Mouse (Mus musculus) left cerebral cortex, adult 9 months (tissue): ENCODE data around the gene Tmem121.

ENCODE experiments used
- DNase-seq, 2 experiments: peaks; one replicate each; pipeline ENCODE4 v3.0.0; 2022; ENCODE audit warnings: low spot score in 2 of 2

The Tmem121 gene

GRCm38 (mm10) chr12:113149341-113149740 lies 36.4 kb upstream of the Tmem121 start:
- no peak for DNase-seq

DNA sequence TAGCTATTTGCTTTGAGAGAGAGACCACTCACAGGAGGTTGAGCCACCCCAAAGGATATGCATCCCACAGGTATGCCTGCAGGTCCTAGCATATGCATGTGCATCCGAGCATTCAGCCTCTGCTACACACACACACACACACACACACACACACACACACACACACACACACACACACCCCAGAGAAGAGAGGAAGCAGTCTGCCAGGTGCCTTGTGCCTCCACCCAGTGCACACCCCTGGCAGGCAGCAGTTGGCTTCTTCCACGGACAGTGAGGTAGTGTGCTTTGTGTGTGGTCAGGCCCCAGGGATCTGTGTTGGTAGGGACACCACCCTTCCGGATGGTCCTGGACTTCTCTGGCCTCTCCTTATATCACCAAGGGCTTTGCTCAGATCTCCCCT lies 35.8 kb upstream of the Tmem121 start:
- DNase-seq = no peak

- no peak for DNase-seq
These were observed 35.1 kb upstream of the Tmem121 start for GRCm38 (mm10) chr12:113150591-113150990.

GRCm38 (mm10) chr12:113151046-113151445 lies 34.7 kb upstream of the Tmem121 start:
- DNase-seq = no peak

- peak in 1 of 2 experiments; percentile 12 for DNase-seq
These were observed 34.0 kb upstream of the Tmem121 start for GRCm38 (mm10) chr12:113151661-113152271.

DNA sequence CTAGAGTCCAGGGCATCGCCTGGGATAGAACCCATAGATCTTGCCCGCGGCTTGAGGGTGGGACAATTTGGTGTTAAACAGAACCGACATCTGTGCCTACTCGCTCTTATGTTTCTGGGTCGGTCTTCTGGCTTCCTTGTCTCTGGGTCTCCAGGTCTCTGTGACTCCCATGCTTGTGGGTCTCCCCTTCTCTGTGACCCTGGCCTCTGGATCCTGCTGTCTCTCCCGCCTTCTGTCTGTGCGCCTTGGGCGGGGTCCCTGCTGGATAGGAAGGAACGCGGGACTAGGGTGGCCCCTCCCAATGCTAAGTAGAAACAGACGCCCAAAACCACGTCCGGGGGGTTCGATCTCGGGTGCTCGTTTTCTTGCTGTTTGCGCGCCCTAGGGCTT lies 33.5 kb upstream of the Tmem121 start:
- DNase-seq = no peak

DNA sequence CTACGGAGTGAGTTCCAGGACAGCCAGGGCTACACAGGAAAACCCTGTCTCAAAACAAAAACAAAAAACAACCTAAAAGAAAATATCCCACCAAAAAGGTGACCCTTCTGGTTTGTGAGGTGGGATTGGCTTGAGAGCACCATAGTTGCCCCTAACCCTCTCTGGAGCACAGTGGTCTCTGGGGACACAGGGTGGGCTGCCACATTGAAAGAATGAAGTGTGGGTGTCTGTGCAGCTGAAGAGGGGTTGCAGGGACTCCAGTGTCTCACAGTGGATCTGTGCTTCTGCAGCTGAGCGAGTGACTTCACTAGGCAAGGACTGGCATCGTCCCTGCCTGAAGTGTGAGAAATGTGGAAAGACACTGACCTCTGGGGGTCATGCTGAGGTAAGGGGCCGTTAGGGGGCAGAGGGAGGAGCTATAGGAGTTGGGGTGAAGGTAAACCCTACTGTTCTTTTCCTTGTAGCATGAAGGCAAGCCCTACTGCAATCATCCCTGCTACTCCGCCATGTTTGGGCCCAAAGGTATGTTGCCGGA lies 32.7 kb upstream of the Tmem121 start:
- no peak for DNase-seq

- no peak for DNase-seq
These were observed 31.8 kb upstream of the Tmem121 start for GRCm38 (mm10) chr12:113153971-113154370.

- DNase-seq = no peak
These were observed 31.0 kb upstream of the Tmem121 start for GRCm38 (mm10) chr12:113154747-113155075.

DNA sequence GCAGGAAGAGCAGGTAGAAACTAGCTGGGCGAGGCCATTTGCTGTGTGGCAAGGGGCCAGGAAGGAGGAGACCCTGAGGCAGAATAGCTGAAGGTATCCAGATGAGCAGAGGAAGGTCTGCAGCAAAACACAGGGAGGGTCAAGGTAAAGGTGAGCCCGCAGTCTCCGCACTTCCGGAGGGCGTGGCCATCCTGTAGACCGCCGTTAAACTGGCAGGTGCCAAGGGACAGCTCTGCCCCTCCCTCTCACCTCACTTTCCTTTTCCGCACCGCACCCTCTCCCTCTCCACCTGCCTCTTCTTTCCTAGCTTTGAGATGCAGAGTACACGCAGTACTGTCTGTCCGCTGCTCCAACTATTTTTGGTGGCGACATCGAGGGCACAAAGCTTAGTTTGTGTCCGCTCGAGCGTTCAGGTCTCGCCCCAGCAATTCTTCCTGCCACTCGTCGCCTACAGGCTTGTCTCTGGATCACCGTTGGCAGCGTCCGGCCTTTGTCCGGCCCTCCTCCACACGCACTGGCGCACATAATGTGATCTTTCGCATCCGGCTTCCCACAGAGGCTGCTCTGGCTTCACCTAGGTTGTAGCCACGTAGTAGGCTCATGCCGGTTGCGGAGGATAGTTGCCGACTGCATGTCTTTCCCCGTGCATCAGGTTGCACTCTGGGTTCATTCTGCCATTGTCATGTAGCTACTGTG lies 30.5 kb upstream of the Tmem121 start:
- DNase-seq = peak in 1 of 2 experiments; percentile 33

- DNase-seq = peak; percentile 99
These were observed 29.7 kb upstream of the Tmem121 start, which contains the start of gene Tedc1 for GRCm38 (mm10) chr12:113155887-113156539. Gene Tedc1, plus strand, starts transcription at chr12:113156421.

DNA sequence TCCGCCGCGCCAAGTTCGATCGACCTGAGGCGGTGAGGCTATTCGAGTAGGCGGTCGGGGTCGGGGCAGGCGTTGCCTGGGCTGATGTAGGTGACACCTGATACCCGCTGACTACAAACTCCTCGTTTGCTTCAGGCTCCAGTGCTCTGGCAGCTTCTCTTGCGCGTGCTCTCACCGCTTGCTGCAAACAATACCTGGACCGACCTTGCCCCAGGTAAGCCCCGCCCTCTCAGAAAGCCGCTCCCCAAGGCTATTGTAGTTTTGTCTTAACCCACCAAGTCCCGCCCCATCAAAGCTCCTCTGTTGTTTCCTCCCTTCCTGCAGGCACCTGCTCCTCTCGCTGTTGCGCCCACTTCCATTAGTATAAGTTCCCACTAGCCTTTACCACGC lies 29.2 kb upstream of the Tmem121 start:
- no peak for DNase-seq

GRCm38 (mm10) chr12:113157002-113157401 lies 28.7 kb upstream of the Tmem121 start:
- DNase-seq = peak in 1 of 2 experiments; percentile 14

GRCm38 (mm10) chr12:113157521-113157920 lies 28.2 kb upstream of the Tmem121 start:
- no peak for DNase-seq

- no peak for DNase-seq
These were observed 27.8 kb upstream of the Tmem121 start for GRCm38 (mm10) chr12:113157971-113158370.

GRCm38 (mm10) chr12:113163561-113164006 lies 22.1 kb upstream of the Tmem121 start:
- DNase-seq = peak in 1 of 2 experiments; percentile 61

- no peak for DNase-seq
These were observed 17.6 kb upstream of the Tmem121 start for GRCm38 (mm10) chr12:113168031-113168536.

DNA sequence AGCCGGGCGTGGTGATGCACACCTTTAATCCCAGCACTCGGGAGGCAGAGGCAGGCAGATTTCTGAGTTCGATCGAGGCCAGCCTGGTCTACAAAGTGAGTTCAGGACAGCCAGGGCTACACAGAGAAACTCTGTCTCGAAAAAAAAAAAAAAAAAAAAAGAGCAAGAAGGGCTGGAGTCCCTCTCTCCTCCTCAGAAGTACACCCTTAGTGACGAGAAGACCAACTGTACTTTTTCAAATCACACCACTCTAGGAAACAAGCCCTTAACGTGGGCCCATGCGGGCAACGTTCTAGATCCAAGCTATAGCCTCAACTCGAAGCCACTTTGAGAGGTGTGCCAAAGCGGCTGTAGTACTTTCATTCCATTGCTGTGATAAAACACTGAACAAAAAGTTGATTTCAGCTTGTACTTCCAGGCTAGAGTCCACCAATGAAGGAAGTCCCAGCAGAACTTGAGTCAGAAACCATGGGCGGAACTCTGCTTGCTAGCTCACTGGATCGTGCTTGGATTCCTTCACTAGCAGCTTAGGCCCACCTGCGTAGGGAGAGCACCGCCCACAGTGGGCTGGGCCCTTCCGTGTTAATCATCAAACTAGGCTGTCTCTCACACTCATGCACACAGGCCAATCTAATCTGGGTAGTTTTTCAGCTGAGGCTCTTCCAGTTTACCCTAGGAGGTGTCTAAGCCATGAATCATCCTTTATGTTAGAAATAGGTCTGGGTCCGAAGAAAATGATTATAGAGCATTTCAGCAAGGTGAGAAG lies 8.6 kb upstream of the Tmem121 start:
- no peak for DNase-seq

GRCm38 (mm10) chr12:113181020-113181419 lies 4.7 kb upstream of the Tmem121 start:
- no peak for DNase-seq

GRCm38 (mm10) chr12:113184945-113185344 lies 785 bp upstream of the Tmem121 start:
- no peak for DNase-seq

GRCm38 (mm10) chr12:113186326-113187010 lies 738 bp downstream of the Tmem121 start:
- no peak for DNase-seq
